Mouse (Mus musculus) layer of hippocampus, adult 2 months (tissue): ENCODE measurements at regions not wholly inside any gene's neighbourhood (a gene's known extent, or its start where the extent isn't known, plus 50 kb on each side); places are given as distances from the start of the nearest gene placed in this dataset.
"Not testable (repeated sequence)": the region's sequence is repeated elsewhere in the genome, so short reads cannot be mapped to it uniquely, and the experiment has no call there.

ENCODE experiments used
- DNase-seq, 2 experiments: peaks; one replicate each; pipeline ENCODE4 v3.0.0; 2022; ENCODE audit warnings: low spot score in 2 of 2
- H3K27ac ChIP-seq: fragments of 200-600 bp; 2 replicates; pipeline ENCODE4 v1.8.1; 2022
- H3K4me3 ChIP-seq: fragments of 200-600 bp; 2 replicates; pipeline ENCODE4 v1.8.1; 2022; ENCODE audit warnings: mild to moderate bottlenecking
- CTCF ChIP-seq: fragments of 200-600 bp; conservative IDR thresholded peaks from 2 replicates; pipeline ENCODE4 v1.8.1; 2022; ENCODE audit warnings: antibody characterized with exemption, mild to moderate bottlenecking, moderate library complexity

DNA sequence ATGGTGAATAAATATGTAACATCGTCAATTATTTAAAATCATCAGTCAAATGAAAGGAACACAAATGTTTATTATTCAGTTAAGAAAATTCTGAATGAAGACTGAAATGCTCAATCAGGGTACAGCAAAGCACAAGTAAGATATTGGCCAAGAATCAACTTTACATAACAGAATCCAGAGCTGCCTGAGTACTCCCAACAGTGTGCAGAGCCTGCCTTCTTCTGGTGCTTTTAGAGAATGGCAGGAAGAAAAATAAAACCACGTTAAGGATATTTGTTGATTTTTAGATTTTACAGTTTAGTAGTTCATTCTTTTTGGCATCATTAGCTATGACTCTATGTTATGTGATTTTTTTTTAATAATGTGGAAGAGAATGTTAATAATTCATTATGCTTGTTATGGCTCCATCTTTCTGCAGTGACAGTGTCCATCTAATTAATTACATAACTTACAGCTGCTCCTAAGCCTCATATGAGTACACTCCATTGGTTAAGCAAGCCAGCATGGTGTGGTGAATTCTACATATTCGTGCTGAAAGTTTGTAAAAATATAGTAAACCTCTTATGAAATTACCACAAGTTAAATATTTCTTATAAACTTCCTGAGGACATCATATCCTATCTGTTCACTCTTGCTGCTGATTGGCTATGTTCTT, 579.0 kb downstream of the Kcna4 start:
- TF ChIP-seq CTCF: peak; percentile 94
- DNase-seq: peak; percentile 30 to 39
- Histone ChIP-seq H3K4me3 (no peak overlapping the region), H3K27ac (no peak overlapping the region)

DNA sequence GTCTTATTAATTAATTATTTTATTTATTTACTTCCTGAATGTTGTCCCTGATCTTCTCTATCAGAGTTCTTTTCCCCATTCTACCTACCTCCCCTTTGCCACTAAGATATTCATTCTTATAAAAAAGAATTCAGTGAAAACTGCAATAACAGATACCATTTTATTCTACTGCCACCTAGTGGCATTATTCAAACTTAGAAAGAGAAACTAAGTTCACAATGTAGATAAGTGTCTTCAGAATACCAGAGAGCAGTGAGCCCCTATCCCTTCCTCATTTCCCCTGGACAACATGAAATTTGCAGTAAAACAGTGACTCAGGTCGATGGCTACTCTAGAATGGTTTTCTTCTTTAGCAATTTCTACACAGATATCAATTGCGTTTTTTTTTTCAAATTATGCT, 589.2 kb downstream of the Kcna4 start:
- no peak for DNase-seq
- no peak overlapping the region for H3K27ac ChIP-seq
- no peak overlapping the region for H3K4me3 ChIP-seq
- peak; percentile 85 for TF ChIP-seq CTCF

DNA sequence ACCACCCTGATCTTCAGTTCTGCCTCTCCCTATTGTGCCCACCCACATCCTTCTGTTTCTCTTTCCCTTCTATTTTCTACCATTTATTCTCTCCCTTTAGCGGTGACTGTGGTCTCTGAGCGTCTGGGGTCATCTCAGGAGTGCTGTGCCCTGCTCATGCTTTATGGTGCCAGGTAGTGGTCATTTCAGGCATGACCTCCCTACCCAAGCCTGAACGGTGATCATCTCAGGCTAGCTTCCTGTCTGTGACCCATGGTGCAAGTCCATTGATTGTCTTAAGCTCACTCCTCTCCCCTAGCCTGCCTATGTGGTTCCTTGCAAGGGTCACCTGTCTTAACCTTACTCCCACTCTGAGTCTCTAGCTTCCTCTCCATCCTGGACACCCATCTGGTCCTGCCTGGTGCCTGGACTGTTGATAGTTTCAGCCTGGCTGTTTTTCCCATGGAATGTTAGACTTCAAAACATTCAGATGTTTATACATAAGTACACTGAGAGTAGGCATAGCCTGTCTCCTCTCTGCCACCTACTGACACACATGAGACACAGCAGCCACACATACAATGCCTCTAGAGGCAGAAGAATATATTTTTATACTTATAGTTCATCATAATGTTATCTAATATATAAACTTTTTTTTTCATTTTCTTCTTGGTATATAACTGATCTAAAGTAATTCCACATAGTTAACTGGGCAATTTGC, 595.8 kb downstream of the Kcna4 start:
- Histone ChIP-seq H3K27ac (no peak overlapping the region), H3K4me3 (no peak overlapping the region)
- DNase-seq: no peak
- peak; percentile 79 for TF ChIP-seq CTCF

DNA sequence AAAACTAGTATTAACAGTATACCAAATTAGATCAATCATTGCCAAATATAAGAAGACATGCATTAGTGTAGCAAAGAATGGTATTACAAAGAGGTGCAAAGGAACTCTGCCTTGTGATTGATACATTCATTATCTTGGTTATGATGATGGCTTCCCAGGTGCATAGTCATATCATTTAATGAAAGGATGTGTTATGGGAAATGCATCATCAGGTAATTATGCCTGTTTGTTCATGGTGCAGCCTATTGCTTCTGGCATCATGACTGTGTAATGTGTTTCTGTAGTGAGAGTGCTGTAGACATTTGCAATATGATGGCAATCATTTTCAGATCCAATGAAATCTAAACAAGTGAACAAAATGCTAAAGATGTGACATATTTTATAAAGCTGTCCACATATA, 597.8 kb downstream of the Kcna4 start:
- Histone ChIP-seq H3K4me3 (no peak overlapping the region), H3K27ac (no peak overlapping the region)
- DNase-seq: no peak
- TF ChIP-seq CTCF: no peak

DNA sequence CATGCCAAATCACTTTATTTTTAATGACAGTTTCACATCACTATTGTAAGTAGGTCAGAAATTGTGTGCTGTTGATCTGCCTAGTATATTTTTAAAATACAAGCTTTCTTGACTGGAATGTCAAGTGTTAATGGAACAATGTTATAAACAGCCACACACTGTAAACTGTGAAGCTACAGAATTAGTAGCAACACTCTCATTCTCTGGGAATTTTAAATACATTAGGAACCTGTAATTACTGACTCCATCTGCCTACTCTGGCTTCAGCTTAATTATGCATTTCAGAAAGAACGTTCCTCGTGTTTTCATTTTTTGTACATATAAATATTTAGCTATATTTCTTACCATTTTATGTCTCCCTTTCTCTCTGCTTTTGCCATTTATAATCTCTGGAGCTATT, 634.7 kb downstream of the Kcna4 start:
- no peak for DNase-seq
- Histone ChIP-seq H3K4me3 (no peak overlapping the region), H3K27ac (no peak overlapping the region)
- TF ChIP-seq CTCF: no peak

DNA sequence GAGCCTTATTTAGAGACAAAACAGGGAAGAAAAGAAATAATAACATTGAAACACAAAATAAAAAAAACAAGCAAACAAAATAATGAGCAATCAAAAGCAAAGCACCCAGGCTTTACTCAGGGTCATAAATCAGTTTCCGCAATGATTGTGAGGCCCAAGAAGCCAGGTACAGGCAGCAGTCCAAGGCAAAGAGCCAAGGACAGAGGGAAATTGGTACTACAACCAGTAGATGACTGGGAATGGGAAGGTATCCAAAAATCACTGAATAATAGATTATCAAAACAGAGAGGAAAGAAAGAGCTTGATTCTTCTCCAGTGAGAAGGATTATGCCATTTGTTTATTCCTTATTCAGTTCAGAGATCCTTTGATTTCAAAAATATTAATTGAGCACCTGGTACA, 636.2 kb downstream of the Kcna4 start:
- no peak for TF ChIP-seq CTCF
- no peak overlapping the region for H3K27ac ChIP-seq
- DNase-seq: no peak
- no peak overlapping the region for H3K4me3 ChIP-seq

DNA sequence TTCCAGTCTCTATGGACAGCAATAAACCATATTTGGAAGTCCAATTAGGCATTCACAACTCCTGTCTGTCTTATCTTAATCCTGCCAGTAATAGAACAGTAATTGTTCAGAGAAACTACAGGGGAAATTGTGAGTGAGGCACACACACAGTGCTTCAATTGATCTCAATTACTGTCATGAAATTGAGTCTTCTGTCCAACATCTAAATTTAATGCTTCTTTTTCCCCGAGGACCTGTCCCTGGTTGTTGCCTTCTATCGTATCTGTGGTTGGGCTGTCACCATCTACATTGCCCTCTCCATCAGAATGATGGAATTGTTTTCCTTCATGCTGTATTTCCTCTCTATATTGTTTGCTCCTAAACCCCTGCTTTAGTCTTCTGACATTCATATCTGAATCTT, 644.9 kb downstream of the Kcna4 start:
- Histone ChIP-seq H3K27ac (no peak overlapping the region), H3K4me3 (no peak overlapping the region)
- TF ChIP-seq CTCF: no peak
- no peak for DNase-seq

DNA sequence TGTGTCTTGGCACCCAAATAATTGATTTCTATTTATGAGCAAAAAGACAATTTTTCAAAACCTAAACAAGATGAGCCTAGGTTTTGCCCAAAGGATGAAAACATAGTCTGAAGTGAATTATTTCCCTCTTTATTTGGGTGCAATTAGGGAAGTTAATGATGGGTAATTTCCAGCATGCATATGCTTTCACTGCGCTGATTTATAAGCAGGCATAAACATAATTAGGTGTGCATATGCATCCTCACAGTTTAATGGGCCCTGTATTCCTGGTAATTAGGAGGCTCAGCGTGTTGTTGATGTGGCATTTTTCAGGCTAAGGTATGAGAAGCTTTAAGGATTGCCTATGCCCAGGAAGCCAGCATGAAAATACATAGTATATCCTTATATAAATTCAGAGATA, 645.3 kb downstream of the Kcna4 start:
- Histone ChIP-seq H3K27ac (no peak overlapping the region), H3K4me3 (no peak overlapping the region)
- no peak for TF ChIP-seq CTCF
- no peak for DNase-seq

DNA sequence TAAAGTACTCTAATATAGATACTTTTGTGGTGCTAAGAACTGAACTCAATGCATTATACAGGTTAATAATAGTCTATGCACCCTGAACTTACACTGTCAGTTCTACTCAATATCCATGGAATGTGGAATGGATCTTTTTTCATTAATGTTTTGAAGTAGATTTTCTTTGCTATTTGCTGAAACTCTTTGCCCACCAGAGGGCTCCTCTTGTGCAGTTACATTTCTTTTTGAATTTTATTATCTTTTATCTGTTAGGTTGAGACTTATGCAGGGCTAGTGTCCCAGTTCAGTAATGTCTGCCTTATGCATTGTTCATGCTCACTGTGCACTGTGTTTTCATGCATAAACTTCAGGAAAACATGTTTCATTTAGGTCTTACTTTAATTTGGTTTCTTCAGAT, 650.9 kb downstream of the Kcna4 start:
- TF ChIP-seq CTCF: peak; percentile 72
- no peak overlapping the region for H3K27ac ChIP-seq
- H3K4me3 ChIP-seq: no peak overlapping the region
- no peak for DNase-seq

DNA sequence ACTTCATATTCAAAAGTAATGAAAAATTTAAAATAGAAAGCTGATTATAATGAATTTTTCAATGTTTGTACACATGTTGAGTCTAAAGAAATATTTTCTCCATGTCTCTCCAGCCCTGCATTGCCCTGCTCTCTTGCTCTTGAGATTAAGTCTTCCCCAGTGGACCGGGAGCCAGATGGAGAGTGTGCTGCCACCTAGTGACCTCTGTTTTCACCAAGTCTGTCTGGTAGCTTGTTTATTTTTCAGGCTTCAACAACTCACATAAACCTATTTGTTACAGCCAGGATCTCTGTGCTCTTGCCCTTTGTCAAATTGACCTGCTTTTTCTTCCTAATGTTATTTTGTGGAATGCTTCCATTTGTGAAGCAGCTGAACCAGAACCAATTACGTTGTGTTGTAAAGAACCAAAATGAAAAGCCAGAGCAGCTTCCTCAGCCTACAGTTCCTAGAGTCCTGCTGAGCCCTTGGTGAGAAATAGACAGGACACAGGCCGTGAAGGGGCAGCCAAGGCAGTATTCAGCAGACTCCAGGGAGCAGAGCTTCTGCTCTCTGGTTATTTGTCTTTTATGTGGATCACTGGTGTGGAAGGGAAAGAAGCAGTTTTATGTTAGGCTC, 655.5 kb downstream of the Kcna4 start:
- peak; percentile 74 for TF ChIP-seq CTCF
- DNase-seq: peak in 1 of 2 experiments; percentile 14

DNA sequence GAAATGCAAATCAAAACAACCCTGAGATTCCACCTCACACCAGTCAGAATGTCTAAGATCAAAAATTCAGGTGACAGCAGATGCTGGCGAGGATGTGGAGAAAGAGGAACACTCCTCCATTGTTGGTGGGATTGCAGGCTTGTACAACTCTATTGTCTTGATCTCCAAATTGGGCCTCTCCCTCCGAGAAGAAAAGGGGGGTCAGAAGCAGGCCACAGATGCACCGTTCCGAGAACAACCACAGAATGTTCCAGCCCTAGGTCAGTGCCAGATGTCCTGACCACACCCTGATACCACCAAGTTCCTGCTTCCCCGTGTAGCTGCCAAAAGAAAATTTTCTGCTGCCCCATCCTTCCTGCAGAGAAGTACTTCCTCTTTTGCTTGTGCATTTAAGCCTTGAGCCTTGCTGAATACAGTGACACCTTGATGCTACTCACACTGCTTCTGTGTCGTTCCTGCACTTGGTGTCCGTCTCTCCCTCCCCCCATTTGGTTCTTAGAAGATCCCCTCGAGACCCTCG, 665.2 kb downstream of the Kcna4 start:
- not testable (repeated sequence) for DNase-seq, H3K4me3 ChIP-seq

More for the DNA sequence above, 655.5 kb downstream of the Kcna4 start:
- Histone ChIP-seq H3K27ac (no peak overlapping the region), H3K4me3 (no peak overlapping the region)

DNA sequence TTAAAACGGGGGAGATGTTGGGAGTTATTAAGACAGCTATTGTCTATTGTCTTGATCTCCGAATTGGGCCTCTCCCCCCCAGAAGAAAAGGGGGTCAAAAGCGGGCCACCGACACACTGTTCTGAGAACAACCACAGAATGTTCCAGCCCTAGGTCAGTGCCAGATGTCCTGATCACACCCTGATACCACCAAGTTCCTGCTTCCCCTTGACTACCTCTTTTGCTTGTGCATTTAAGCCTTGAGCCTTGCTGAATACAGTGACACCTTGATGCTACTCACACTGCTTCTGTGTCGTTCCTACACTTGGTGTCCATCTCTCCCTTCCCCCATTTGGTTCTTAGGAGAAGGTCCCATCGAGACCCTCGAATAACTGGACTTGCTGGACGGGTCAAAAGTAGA, 673.5 kb downstream of the Kcna4 start:
- not testable (repeated sequence) for H3K27ac ChIP-seq, H3K4me3 ChIP-seq, DNase-seq

More for the DNA sequence above, 665.2 kb downstream of the Kcna4 start:
- H3K27ac ChIP-seq: not testable (repeated sequence)

DNA sequence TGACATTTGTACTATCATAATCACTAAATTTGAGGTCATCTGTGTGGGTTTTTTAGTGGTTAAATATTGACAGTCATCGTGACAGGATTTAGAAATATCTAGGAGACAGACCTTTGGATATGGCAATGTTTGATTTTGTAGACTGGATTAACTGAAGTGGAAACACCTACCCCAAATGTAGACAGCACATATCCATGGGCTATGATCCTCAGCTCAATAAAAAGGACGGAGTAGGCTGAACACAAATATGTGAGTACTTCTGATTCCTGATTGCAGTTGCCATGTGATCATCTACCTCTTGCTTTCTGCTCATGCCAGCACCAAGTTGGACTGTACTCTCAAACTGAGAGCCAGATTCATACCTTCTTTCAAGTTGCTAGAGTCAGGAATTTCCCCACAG, 674.4 kb downstream of the Kcna4 start:
- no peak for DNase-seq
- peak overlapping the region; percentile 73 for H3K27ac ChIP-seq
- no peak for TF ChIP-seq CTCF
- no peak overlapping the region for H3K4me3 ChIP-seq
